Mouse (Mus musculus) ZHBTc4 (cell line): ENCODE results near the gene Elovl1.

Experiments
- DNase-seq: peaks from one replicate; pipeline ENCODE4 v3.0.0-alpha.2; 2011; ENCODE audit warnings: low read depth, low spot score

Gene Elovl1

GRCm38 (mm10) chr4:118429215-118429895 lies 1.5 kb downstream of the Elovl1 start:
- DNase-seq, result no peak

GRCm38 (mm10) chr4:118432332-118432731 lies 4.4 kb downstream of the Elovl1 start:
- no peak for DNase-seq

- DNase-seq, result peak; percentile 99
Measured at GRCm38 (mm10) chr4:118436820-118437603, 9.1 kb downstream of the Elovl1 start, which contains the start of gene Cdc20. Cdc20 (minus strand) TSS chr4:118437352.

GRCm38 (mm10) chr4:118437829-118438253 lies 9.9 kb downstream of the Elovl1 start:
- DNase-seq, result peak; percentile 85

- peak; percentile 34 for DNase-seq
Measured at GRCm38 (mm10) chr4:118445088-118445487, 17.2 kb downstream of the Elovl1 start.

GRCm38 (mm10) chr4:118445781-118446414 lies 18.0 kb downstream of the Elovl1 start:
- DNase-seq, result peak; percentile 69

- peak; percentile 27 for DNase-seq
Measured at GRCm38 (mm10) chr4:118446415-118447153, 18.7 kb downstream of the Elovl1 start.

- DNase-seq, result no peak
Measured at GRCm38 (mm10) chr4:118457345-118457975, 29.6 kb downstream of the Elovl1 start, which contains the start of gene Mpl. Mpl (minus strand) TSS chr4:118457513.

- DNase-seq, result no peak
Measured at GRCm38 (mm10) chr4:118464956-118465355, 37.1 kb downstream of the Elovl1 start.

GRCm38 (mm10) chr4:118465697-118466163 lies 37.8 kb downstream of the Elovl1 start:
- no peak for DNase-seq

- DNase-seq, result no peak
Measured at GRCm38 (mm10) chr4:118471281-118471680, 43.4 kb downstream of the Elovl1 start.

- no peak for DNase-seq
Measured at GRCm38 (mm10) chr4:118472687-118473086, 44.8 kb downstream of the Elovl1 start.

- DNase-seq, result no peak
Measured at GRCm38 (mm10) chr4:118476773-118477530, 49.1 kb downstream of the Elovl1 start.
